Mouse (Mus musculus) thymus, postnatal 0 days (tissue): ENCODE results near the gene Atp6ap1. TPM values are rescaled to one million over a fixed set of nuclear protein-coding genes. Genes with fewer than 3 reads are reported as not detected.

Source experiments
- DNase-seq: peaks from one replicate; pipeline ENCODE4 v3.0.0-alpha.2; 2015; ENCODE audit warnings: low spot score
- polyA plus RNA-seq: library from polyadenylated mRNA; unstranded; fragments of >200 nt; fragmentation: Nextera tagmentation; extraction: Ambion mirVana; gene quantifications from 2 replicates; pipeline ENCODE4 v1.2.1, GENCODE M21; 2015

The Atp6ap1 gene
- polyA plus RNA-seq = 87.8 and 92.3 TPM in 2 replicates

DNA sequence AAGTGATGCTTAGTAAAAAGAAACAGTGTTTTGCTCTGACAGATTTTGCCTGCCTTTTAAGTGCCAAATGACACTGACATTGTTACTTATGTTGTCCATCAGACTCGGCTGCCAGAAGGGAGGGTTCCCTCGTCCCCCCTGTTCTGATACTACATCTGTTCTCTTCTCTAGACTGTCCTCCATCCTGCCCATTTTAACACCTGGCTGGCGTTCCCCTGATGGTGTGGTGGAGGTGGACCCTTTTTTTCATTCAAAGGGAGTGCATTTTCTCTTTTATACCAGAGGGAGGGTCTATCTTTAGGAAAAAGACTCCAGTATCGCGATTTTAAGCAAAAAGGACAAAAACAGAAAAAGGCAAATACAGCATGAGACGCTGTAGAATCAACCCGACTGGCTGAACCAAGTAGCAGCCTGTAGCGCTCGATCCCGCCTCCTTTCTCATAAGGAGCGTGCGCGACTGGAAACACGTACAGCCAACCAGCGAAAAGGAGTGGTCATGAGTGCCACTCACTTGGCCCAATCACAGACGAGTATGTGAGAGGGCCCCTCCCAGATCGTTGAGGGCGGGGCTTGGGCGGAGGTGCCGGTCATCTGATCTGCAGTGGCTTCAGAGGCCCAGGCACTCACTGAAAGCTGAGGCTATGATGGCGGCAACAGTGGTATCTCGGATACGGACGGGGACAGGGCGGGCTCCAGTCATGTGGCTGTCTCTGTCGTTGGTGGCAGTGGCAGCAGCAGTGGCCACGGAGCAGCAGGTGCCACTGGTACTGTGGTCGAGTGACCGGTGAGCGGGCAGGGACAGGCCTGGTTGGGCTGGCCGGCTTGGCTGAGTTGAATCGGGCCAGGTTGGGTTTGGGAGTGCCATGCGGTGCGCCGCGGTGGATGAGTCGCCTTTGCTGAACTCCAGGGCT is at the start of gene Atp6ap1:
Gene Atp6ap1, plus strand, starts transcription at position 560 of the 911 bp plus-strand sequence.
- DNase-seq = peak; percentile 88

DNA sequence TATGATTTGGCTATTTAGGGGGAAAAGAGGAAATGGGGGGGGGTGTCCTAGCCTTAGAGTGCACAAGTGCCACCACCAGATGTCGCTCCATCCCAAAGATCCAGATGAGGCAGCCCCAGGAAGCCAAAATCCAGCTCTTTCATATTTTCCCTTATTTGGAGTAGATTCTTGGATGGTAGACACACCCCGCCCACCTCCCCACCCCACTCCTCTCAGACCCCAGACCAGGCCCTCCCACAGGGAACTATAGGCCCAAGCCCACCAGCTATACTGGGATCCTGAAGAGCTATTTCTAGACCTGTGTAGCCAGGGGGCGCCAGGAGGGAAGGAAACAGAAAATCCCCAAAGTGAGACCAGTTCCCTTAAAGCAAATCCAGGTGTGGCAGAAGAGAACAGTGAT is 48.2 kb upstream of the Atp6ap1 start:
- DNase-seq = peak; percentile 58

DNA sequence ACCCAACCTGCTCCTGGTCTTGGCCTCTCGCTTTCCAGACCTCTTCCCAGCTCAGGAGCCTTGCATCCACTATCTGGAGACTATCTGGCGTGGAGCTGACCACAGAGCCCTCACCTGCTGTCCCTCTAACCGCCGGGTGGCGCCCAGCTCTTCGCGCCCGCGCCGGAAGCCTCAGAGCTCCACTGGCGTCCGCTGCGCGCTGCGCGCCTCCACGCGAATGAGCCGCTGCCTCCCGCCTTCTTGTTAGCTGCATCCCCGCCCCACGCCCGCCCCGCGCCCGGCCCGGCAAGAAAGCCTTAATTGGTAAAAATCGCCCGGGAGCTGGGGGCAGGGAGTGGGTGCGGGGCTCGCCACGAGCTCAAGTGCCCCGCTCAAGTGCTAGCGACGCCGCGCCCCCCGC is 47.3 kb upstream of the Atp6ap1 start, which contains the start of gene Flna:
Gene Flna, minus strand, starts transcription at position 206 of the 400 bp plus-strand sequence.
- peak; percentile 46 for DNase-seq

DNA sequence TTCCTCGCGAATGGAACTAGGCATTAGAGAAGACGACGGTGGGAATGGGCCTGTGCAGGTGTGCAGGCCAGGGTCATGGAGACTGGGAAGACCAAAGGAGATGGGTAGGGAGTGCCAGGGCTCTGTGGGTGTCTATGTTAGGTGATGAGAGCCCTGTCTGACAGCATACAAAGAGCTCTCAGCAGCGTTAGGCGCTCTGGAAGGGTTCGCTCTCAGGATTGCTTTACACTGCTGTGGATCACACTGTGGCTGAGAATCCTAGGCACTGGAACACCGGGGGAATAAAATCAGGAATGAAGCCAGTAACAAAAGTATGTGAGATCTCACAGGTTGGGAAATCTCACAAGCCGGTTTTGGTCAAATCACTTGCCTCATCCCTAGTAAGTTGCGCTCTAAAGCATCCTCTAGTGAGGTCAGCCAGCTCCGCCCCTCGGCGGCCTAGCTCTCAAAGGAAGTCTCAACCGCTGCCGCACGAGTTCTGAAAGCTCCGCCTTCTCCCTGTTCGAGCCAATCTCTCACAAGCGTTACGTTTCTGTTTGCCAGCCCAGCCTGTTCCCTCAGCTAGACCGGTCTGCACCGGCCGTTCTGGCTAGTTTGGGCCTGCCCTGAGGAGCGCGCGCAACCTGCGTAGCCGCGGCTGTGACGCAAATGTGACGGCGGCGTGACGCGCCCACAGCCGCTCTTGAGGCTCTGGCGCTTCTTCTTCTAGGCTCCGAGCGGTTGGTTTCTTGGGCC is 42.6 kb upstream of the Atp6ap1 start, which contains the start of gene Emd:
Gene Emd, plus strand, starts transcription at position 535 of the 735 bp plus-strand sequence.
- DNase-seq = peak; percentile 84

DNA sequence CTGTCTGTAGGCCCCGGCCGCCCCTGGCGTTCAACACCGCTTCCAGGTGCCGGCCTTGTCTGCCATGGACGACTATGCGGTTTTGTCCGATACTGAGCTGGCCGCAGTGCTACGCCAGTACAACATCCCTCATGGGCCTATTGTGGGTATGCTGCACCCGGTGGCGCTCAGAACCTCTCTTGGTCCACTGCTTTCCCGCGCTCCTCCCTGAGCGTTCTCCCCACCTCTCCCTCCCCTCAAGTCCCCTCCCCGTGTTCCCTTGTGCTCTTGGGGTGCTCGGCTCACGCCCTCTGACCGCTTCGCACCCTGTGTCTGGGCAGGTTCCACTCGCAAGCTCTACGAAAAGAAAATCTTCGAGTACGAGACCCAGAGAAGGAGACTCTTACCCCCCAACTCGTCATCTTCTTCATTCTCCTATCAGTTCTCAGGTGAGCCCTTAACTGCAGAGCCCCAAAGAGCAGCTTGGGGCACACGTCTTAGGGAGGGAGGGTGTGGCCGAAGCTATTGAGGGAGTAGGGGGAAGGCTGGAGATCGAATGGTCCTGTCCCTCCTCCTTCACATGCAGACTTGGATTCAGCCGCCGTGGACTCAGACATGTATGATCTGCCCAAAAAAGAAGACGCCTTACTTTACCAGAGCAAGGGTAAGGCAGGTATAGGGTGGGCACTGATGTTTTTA is 41.9 kb upstream of the Atp6ap1 start:
- DNase-seq = no peak

DNA sequence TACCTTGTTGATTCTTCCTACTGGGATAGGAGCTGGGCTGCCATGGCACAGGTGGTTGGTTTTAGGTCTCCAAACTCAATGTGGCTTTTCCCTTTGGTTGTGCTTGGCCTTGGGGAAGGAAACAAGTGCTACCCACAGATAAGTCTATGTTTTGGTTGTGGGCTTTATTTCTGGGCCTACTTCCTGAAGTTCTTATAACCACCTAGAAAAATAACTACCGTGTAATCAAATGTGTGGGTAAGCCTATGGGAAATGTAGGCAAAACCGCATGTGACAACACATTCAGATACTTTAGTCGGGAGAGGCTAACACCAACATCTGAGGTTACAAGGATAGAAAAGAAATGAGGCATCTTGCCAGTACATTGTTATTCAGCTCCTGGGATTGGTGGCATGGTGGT is 39.2 kb upstream of the Atp6ap1 start:
- DNase-seq = no peak

DNA sequence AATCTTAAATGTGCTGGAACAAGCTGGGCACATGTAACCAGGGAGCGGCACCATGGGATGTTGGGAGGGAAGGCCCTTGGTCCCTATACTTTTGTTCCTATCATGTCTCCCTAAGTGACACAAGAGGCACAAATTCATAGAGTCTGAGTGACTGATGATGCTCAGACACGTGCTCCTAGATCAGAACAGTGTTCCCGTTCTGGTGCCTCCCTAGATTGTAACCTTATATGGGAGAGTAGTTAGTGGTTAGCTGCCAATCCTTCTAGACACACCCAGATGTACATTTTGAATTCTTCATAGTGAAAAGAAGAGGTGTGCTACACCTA is 27.2 kb upstream of the Atp6ap1 start:
- DNase-seq = no peak

DNA sequence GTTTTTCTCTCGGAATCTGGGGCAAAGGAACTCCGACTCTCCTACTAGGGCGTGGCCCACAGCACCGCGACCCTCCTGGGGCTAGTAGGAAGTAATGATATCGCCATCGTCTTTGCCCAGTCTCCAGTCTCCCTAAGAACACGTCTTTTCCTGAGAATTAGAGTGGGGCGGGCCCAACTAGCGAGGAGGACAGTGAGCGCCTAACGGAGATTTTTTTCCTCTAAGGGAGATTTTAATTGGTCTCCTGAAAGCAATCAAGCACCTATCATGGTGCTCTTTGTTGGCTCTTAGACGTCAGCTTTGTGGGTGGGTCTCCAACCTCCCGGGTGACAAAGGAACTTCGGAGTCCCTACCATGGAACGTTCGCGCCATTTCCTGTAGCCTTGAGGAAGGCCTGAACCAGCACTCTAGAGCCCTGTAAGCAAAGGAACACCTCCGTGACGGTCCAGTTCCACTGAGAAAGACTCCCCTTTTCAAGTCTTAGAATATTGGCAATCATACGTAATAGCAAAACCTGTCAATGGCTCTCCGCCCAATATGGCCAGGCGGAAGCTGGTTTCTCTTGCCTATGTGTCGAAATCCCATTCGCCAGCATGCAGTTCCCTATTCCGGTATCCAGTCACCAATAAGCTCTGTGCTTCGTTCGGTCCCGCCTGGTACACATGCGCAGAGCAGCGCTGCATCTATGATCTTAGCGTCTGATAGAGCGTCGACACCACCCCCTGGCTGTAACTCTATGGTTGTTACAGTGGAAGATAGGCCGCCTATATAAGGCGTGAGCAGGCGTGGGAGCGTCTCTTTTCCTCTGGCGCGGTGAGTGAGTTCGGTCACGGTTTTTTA is 26.6 kb upstream of the Atp6ap1 start, which contains the start of gene Rpl10:
Gene Rpl10, plus strand, starts transcription at position 751 of the 840 bp plus-strand sequence.
- DNase-seq = peak; percentile 96

DNA sequence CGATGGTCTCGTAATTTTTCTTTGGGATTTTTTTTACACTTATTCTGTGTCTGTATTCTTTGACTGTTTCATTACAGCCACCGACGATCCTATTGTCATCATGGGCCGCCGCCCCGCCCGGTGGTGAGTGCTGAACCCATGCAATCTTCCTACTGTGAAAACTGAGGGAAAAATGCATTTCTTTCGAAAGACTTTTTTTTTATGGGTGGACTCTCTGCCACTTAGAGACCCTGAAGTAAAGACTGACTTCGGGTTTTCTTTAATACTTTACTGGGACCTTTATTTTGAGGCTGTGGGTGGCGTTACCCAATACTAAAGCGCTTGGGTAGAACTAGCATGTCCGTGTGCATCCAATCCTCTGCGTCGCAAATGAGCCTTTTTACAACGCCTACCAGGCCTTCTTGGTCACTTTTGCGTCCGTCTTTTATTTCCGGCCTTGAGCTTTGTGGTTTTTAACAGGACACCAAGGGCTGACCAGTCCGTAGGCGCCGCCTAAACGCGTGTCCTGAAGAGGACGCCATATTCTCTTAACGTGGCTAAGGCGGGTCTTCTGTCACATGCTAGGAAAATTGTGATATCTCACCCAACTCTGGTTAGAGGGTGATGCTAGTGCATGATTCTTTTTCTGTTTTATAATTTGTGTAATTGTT is 25.9 kb upstream of the Atp6ap1 start:
- peak; percentile 18 for DNase-seq

DNA sequence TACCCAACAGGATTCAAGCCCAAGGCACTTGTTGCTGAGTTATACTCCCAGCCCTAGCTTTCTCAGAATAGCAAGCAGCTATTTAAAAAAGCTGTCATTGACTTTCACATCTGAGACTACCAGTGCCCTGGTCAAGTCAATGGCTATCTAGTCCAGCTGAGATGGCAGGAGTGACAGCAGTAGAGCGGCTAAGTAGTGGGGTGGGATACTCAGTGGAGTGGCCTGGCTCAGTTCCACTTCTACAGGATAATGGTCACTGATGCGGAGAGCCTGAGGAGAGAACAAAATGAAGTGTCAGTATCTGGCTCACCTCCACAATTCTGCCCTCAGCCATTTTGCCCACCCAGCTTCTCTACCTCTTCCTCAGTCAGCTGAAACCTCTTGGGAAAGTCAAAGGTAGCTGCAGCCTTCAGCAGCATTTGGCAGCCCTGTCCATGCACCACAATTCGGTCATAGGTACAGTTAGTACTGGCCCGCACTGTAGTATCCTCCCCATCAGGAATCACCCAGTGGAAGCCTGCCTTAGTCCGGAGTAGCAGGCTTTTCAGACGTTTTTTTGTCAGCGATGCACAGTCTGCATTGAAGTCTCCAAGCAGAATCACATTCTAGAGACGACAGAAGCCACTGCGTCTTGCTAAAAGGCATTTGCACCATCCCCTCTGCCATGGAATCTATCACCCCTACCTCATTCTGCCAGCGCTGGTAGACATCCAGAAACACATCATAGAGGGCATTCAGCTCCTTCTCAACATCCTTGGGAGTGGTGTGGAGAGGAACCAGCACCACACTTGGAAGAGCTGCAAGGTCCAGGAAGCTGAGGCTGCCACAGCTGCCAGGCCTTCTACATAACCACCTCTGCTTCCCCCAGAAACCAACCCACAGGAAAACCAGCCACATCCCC is 23.2 kb upstream of the Atp6ap1 start:
- DNase-seq = no peak

DNA sequence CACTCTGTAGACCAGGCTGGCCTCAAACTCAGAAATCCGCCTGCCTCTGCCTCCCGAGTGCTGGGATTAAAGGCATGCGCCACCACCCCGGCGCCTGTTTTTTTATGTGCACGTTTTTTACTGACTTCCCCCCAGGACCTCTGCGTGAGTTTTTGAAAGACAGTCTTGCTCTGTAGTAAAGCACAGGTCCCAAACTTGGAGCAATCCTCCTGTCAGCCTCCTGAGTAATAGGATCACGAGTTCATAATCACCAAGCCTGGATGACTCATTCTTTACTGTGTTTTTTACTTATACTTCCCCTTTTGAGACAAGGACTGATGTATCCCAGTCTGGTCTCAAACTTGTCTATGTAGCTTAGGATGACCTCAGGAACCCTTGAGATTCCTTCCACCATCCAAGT is 19.0 kb upstream of the Atp6ap1 start:
- no peak for DNase-seq

DNA sequence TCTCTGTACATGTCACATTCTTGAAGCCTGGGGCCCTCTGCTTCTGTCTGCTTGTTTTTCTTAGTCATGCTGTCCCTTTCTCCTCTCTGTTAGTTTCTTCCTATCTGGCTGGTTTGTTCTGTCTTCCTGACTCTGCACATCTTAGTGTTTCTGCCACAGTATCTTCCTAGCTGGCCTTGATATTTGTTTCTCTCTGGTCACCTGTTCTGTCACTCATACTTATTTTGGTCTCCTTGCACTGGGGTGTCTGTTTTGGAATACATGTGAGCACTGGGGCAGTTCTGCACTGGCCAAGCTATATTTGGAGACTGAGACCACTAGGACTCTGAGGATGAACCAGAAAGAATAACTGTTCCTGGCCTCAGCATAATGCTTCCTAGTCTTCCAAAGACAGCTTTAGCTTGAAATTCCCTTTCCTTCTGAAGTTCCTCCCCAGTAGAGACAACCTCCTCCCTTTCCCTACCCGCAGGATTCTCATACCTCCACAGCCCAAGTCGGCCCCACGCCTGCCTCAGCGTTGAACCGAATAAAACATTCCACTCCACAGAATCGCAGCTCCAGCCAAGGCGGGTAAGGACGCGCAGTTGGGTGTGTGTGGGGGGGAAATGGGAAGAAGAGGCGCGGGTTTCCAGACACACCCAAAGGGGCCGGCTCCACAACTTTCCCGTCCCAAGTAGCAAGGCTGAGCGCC is 15.7 kb upstream of the Atp6ap1 start:
- no peak for DNase-seq

DNA sequence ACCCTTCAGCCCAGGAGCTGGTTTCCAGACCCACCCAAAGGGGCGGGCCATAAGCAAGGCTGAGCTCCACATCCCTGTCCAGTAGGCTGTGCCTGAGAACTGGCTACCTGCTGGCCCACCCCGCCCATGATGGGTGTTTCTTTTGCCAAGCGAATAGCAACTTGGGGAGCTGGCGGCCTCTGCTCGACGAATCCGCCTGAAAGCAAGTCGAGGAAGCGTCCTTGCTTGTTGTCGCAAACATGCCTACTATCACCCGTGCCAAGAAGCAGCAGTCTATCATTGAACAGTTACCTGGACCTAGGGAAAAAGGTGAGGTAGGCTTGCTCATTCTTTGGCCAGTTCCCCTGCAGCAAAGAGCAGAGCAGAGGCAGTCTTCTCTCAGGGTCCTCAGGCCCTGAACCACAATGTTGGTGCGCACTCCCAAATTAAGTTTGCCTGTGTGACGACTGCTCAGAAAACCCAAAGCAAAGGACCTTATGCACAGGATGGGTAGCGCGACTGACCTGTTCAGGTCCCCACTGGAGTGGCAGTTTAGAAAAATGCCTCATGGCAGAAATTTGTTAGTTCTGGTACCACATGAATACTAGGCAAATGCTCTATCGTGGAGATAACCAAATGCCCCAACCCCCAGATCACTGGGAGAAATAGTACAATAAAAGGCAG is 15.0 kb upstream of the Atp6ap1 start, which contains the start of the genes Taz and Dnase1l1:
Gene Taz, plus strand, starts transcription at position 181 of the 663 bp plus-strand sequence.
Gene Dnase1l1, minus strand, starts transcription at position 606 of the 663 bp plus-strand sequence.
- DNase-seq = peak; percentile 54

DNA sequence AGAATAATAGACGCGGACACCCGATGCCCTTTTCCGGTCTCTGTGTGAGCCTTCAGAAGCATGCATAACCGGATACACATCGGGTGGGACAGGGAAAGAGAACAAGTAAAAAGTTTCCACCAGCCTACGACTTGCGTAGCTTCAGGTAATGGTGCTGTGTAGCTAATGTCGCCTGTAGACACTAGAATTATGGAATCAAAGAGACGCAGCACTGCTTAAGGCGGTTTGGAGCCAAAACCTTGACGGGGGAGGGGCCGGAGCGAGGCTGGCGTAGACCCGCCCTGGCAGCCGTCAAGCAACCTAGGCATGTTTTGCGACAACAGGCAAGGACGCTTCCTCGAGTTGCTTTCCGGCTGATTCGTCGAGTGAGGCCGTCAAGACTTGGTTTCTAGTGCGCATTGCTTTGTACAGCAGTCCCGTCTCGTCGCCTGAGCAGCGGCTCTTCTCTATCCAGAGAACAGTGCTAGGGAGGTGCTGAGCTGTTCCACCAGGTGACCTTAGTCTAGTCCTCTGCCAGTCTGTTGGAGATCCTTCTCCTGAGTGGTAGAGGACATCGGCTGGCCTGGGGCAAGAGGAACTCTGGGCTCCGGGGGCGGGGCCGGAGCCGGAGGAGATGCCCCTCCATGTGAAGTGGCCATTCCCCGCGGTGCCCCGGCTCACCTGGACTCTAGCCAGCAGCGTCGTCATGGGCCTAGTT is 14.4 kb upstream of the Atp6ap1 start:
- peak; percentile 88 for DNase-seq

DNA sequence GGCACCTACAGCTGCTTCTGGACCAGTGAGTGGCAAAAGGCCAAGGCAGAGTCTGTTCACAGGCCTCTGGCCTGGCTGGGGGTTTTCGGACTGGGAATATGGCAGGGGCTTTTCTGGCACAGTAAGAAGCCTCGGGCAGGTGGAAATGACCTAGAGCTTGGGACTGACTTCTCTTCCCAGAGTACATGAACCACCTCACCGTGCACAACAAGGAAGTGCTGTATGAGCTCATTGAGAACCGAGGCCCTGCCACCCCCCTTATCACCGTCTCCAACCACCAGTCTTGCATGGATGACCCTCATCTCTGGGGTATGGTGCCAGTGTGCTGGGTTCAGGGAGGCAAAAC is 13.8 kb upstream of the Atp6ap1 start:
- DNase-seq = no peak

DNA sequence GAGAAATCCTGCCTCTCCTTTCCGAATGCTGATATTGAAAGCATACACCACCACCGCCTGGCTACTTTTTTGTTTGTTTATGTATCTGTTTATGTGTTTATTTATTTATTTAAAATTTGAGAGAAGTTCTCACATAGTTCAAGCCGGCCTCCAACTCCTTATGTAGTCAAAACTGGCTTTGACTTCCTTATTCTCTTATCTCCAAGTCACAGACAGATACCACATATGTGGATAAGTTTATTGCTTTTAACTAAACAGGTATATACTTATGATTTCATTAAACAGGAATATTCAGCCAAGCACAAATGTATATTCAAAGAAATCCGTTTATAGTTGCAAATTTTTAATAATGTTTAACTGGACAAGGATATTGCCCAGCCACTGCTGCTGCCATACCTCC is 3.5 kb upstream of the Atp6ap1 start:
- no peak for DNase-seq

DNA sequence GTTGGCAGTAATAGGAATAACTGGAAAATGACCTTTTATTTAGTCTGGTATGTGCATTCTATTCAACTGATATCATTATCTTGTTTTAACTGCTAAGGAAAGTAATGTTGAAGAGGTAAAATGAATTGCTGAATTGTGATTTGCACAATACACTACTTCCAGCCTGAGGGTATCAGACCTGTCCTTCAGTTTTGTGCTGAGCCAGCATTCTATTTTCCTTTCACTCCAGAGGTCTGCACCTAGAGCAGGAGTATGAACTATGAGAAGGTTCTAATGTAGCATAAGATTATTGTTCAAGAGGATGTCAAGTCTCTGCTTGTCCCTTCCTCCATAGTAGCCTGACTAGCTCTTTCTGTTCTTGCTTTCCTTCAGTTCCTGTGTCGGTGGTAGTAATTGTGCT is 1.5 kb downstream of the Atp6ap1 start:
- no peak for DNase-seq
